Mouse (Mus musculus) retina, postnatal 7 days (tissue): ENCODE data around the gene Prph2.

Source experiments
- DNase-seq: peaks from one replicate; pipeline ENCODE4 v3.0.0-alpha.2; 2012; ENCODE audit warnings: low read depth, low spot score

Prph2 gene

DNA sequence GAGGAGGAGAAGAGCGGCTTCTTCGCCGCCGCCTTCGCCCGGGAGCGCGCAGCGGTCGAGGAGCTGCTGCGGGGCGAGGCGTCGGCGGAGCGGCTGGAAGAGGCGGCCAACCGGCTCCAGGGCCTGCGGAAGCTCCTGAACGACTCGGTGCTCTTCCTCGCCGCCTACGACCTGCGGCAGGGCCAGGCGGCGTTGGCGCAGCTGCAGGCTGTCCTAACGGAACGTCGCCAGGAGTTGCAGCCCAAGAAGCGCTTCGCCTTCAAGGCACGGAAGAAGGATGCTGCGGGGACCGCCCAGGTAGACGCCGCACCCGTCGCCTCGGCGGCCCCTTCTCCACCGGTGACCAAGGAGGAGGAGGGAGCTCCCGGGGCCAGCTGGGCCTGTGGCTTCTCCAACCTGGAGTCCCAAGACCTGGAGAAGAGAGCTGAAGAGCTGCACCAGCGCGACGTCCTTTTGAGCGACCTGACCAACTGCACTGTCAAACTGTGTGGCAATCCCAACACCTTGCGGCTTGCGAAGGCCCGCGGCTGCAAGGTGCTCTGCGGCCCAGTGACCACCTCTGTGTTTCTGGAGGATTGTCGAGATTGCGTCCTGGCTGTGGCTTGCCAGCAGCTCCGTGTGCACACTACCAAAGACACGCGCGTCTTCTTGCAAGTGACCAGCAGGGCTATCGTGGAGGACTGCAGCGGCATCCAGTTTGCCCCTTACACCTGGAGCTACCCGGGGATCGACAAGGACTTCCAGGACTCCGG lies 19.2 kb upstream of the Prph2 start:
- no peak for DNase-seq

DNA sequence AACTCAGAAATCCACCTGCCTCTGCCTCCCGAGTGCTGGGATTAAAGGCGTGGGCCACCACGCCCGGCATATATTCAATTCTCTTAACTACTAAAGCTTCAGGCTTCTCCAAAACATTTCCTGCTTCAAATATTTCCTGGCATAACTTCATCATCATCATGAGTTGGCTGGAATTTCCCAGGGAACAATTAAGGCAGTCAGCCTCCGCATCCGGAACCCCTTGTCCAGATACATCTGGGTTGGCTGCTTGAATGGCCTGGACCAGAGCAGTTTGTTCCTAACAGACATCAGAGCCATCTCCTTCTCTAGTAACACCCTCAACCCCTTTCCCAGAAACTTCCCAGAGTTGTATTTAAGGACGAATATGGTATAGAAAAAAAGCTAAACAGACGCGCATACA lies 14.8 kb upstream of the Prph2 start:
- no peak for DNase-seq

DNA sequence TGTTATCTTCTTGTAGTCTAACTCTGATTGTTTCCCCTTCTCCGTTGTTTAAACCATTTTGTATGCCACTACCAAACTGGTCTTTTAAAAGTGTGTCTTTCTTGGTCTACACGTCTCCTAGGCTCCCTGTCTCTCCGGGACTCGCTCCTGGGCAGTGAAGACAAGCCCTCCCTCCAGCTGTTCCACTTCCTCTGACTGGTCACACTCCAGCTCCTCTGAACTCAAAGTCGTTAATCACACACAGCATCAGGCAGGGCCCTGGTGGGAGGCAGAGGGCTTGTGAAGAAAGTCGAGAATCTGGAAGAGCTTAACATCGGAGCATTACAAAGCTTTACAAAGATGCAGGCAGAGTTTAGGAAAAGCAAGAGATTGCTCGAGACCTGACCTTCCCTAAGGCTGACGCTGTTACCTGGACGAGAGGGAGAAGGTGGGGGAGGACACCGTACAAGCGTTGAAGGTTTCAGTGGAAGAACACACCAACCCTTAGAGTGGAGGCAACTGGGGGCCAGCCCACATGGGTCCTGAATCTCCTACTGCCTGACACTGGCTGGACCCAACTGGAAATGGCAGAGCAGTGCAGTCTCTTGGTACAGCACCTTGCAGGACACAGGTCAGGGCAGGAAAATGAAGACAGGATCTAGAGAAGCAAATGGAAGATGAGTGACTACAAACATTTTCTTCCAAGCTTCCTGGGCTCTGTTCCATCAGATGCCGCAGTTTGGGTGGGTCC lies 12.9 kb upstream of the Prph2 start:
- no peak for DNase-seq

DNA sequence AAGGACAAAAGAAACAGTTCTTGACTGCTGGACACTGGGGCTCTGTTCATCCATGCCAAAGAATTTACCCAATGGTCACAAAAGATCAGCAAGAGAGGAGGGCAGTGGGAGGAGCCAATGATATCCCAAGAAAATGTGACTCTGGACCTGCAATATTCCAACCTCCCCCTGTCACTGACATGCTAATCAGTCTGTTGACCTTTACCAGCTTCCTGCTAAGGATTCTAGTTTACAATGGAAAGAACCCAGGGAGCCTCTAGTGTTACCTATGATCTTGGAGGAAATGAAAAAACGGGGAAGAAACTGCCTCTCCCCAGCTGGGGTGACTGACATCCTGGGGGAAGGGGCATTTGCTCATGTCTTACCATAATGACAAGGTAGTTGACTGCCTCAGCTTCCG lies 9.3 kb upstream of the Prph2 start:
- no peak for DNase-seq

DNA sequence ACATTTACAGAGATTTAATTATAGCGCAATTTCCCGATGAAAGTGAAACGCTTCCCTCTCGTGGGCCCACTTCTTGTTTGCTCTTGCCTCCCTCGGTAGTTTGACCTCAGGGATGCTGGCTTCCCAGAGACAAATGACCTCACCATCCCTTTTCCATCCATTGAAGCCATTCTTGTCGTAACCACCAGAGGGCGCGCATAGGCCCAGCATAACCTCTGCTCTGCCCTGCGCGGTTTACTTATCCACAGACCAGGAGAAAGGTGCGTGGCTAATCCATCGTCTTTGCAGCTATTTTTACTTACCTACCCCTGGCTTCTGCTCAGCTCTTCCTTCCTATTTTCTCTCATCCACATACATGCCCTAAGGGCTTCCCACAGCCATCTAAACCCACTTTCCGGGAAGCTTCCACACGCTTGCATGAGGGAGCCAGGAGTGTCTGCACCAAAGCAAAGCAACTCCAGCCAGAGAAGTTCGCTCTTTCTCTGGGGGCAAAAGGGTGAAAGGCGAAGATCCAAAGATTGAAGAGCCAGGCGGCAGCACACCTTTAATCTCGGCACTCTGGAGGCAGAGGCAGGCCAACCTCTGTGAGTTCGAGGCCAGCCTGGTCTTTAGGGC lies 6.3 kb upstream of the Prph2 start:
- DNase-seq, result peak; percentile 84

DNA sequence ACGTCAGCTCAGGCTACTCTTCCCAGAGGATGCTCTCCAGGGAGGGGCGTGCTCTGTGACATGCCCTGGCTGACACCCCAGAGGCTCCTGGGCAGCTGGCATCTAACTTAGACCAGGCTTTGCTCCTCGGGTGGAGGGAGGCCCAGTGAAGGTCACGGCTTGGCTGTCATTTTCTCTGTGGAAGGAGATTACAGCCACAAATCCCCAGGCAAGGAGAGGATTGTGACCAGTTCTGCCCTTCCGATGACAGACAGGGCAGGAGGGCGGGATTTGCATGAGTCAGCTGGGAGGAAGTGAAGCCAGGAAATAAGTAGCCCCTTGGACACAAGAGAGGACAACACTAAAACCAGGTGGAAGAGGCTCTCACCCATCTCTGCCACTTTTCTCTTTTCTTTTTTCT lies 2.1 kb downstream of the Prph2 start:
- DNase-seq, result peak; percentile 89

DNA sequence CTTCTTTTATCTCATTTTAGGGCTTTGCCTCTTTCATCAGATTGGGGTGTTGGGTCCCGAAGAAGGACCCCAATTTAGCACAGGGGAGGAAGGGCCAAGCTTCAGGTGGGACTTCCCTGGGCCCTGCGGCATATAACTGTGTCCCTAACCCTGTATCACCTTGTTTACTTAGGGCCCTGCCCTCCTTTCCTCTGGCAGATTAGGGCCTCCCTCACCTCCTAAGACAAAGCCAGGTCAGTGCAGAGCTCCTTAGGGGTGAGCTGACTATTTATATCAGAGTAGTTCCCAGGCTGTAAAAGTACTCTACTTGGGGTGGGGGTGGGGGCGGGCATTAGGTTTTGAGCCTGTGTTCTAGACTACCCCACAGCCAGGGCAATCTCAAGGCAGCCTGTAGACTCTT lies 4.9 kb downstream of the Prph2 start:
- DNase-seq, result no peak

DNA sequence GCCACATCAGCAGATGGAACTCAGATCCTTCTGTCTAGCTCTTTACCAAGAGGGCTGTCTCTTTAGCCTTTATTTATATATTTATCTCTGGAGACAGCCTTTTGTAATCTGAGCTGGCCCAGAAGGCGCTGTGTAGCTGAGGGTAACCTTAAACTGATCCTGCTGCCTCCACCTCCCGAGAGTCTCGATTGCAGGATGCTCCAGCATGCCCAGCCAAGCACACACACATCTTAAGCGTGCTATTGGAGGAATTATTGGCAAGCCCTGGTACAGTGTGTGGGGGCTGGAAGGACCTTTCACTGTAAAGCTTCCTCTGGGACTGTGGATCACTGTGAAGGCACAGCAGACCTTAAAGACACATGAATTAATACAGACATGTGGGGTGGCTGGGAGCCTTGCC lies 8.7 kb downstream of the Prph2 start:
- no peak for DNase-seq

DNA sequence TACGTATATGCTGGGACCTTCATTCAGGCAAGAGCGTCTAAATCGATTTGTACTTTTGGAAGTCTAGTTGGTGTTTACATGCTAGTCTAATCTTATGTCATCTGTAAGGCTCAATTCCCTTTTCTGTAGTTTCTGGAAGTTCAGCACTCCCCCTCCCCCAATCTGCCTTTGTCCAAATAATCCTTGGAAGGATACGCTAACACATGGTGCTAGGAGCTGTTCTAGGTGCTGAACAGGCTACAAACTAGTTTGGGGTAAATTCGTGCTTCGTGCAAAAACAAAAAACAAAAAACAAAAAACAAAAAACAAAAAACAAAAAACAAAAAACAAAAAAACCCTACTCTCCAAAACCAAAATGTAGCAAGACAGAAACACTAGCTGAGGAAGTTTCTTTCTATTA lies 10.6 kb downstream of the Prph2 start:
- DNase-seq, result no peak

DNA sequence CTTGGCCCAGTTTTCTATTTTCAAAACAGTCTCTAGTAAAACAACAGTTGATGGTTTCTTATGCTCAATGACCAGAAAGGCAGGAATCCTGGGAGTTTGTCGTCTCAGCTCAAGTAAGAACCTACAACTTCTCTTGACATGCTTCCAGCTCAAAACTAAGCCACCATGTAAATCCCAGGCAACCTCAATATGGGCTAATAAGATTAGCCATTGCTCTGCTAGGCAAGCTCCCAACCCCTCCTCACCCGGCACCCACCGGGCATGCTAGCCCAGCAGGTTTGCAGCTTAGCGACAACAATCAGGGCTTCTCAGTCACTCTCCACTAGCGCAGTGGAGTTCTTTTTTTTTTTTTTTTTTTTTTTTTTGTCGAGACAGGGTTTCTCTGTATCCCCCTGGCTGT lies 15.9 kb downstream of the Prph2 start:
- DNase-seq, result peak; percentile 74

DNA sequence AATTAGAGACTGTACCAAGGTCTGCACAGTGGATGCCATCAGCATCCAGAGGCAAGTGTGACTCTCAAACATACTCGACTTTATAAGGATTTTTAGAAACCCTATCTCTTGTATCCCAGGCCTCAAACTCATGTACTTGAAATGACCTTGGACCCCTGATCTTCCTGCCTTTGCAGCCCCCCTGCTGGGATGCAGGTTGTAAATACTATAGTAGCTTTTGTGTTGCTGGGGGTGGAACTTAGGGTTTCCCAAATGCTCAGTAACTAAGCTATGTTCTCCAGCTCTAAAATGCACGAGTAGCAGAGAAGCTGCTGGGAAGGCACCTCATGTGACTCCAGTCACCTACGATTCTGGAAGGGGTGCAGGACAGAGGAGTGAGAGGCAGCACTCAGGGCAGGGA lies 16.7 kb downstream of the Prph2 start:
- no peak for DNase-seq

DNA sequence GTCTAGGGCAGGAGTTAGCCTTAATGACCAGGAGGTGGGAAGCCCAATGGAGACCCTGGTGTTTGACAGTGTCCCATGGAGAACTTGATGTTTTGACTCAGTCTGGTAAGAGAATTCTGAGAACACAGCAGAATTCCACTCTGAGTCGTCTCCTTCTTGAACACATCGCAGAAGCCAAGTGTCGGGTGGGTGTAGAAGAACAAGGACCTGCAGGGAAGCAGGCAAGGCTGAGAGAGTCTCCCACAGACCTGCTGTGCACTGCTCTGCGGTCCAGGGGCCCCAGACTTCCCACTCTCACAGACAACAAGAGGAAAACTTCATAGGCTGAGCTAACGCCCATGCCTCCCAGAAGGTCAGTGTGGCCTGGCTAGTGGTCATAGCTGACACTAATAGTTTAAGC lies 17.5 kb downstream of the Prph2 start:
- DNase-seq, result no peak

DNA sequence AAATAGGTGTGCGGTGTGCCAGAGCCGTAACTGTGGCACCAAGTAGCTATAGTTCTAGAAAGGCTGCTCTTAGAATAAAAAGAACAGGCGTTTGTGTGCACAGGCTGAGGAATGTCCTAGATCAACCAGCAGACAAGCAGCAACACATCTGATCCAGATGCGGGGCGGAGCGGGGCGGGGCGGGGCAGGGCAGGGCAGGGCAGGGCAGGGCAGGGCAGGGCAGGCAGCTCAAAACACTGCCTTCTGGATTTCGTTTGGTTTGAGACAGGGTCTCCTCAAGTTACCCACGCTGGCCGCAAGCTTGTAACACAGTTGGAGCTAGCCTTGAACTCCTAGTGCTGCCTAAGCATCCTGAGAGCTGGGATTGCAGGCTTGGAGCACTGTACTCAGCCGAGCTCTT lies 19.0 kb downstream of the Prph2 start:
- DNase-seq, result no peak

DNA sequence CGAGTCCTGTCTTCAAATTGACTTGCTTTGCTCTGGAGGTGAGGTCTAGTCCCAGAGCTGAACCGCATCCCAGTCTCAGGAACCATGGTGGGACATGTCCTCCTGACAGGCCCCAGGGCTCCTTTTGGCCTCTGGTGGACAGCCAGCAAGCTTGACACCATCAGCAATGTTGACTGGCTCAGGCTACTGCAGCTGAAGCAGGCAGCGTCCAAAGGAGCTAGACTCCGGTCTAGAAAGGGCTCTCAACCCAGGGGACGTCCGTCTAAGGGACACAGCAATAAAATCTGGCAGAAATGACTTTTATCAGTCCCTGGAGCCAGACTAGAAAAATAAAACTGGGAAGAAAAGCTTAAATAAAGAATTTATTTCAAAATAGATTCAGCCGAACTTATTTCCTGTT lies 19.6 kb downstream of the Prph2 start:
- no peak for DNase-seq

DNA sequence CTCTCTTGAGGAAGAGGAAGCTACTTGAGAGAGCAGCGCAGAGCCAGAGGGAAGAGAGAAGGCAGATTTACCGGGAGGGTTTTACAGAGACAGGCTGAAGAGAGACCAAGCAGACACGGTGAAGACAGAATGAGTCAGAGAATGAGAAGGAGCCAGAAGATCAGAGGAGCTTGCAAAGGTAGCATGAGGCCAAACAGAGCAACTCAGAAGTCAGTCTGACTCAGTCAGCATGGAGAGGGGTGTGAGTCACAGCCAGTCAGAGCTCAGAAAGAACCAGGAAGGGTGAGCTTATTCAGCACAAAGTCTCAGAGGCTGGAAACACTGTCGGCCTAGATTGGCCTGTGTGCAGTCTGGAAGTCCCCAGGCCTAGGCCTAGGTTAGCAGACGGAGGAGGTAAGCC lies 22.7 kb downstream of the Prph2 start:
- DNase-seq, result no peak

DNA sequence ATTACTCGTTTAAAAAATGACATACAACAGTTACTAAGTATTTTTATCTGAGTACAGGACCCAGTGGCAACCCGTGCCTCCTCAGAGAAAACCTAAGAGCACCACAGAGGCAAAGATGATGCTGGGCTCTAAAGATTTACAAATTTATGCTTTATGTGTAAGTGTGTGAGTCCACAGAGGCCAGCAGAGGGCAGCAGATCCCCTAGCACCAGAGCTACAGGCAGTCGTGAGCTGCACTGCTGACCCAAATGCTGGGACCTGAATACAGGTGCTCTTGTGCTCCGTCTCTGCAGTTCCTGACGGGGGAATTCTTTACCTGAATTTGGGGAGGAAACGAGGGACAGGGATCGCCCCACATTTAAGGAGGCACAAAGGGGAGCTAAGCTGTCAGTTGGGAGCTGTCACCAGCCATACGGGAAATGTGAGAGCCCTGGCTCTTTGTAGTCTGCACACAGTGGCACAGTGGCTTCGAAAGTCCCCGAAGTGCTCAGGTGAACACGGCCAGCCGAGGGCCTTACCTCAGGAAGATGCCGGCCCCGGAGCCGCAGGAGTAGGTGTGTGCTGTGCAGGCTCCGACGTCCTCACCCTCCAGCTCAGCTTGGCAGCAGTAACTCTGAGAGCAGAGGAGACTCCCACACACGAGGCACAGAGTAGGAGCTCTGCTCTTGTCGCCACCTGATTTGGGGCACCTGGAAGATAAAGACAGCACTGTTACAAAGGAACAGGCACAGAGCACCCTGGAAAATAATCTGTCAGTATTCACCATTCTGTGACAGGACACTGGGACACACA lies 23.5 kb downstream of the Prph2 start:
- peak; percentile 54 for DNase-seq

DNA sequence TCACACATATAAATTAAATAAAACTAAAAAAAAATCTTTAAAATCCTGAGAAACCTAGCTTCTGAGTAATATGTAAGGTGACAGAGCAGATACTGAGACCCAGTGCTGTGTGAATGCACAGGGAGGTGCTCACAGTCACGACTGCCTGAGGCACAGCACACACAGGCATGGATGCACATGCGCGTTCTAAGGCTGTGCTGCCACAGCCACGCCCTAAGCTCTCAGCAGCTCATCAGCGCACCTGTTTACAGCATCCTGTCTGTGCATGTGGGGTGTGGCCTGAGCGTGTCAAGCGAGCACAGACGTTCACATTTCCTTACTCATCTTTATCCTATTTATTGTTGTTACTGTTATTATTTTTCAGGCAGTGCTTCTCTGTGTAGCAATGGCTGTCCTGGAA lies 30.2 kb downstream of the Prph2 start:
- no peak for DNase-seq

DNA sequence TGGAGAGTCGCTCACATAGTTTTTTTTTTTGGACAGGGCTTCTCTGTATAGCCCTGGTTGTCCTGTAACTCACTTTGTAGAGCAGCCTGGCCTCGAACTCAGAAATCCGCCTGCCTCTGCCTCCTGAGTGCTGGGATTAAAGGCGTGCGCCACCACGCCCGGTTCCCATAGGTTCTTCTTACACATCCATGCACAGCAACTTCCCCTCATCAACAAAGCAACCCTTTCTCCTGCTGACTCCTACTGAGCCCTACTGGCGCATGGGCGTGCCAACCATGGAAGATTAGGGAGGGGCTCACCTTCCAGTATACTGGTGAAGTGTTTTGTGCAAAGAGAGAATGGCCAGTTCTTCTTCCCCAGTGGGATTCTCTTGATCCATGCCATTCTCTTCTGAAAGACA lies 32.2 kb downstream of the Prph2 start:
- no peak for DNase-seq

DNA sequence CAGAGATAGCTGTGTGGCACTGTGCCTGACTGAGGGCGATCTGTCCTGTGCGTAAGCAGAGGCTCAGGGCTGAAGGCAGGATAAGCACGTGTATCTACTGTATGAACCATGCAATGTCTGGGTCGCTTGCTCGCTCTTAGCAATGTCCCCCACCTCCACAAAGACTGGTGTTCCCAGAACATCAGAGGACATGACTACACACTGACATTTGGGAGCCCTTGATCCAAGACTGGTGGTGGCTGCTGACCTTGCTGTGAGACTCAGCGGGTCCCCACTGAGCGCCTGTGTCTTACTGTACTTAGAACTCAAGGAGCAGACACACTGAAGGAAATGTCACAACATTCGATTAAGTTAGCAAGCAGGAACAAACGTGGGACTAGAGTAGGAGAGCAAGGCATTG lies 36.0 kb downstream of the Prph2 start:
- no peak for DNase-seq

DNA sequence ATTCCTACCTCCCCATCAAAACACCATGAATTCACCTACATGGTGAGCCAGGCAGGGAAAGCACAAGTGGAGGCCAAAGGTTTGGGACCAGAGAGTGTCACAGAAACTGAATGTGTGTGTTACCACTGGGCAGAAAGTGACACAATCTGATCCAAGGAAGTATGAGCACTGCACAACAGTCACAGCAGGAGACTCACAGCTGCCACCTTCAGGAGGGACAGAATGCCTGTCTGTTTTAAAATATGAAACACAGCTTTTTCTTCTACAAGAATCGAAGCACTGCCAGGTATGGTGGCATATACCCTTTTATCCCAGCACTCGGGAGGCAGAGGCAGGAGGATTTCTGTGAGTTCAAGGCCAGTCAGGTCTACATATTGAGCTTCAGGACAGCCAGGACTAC lies 47.8 kb downstream of the Prph2 start:
- no peak for DNase-seq

DNA sequence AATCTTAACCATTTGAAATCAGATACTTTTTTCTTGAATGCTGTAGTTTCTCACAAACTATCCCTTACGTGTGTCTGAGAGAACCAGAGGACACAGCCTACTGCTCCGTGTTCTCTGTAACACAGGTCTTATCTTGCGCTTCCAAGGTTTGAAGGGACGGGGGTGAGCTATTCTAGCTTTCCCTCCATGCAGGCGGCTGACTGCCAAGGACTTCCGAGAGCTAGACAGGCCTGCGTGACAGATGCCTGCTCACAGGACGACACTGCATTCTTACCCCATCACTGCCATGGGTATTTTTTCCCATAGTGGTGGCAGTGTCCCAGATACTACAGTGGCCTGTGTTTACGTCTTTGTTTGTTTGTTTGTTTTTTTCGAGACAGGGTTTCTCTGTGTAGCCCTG lies 50.0 kb downstream of the Prph2 start:
- DNase-seq, result no peak

DNA sequence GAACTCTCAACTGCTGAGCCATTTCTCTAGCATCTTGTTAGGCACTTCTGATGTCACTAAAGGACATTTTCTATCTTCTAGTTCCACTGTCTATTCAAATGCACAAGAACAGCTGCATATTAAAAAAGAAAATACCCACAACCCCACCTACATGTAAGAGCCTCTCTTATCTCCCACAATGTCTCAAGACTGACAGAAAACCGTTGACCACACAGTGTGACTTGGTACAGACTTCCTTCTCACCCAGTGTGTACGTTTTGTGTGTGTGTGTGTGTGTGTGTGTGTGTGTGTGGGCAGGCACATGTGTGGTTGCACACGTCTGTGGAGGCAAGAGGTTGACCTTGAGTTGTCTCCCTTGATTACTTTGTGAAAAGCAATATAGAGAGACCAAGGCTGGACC lies 51.9 kb downstream of the Prph2 start:
- DNase-seq, result no peak
